Mouse (Mus musculus) cerebellum, adult 2 months (tissue): Measurements from ENCODE around the gene Preb. TPM values are rescaled to one million over a fixed set of nuclear protein-coding genes. Genes with fewer than 3 reads are reported as not detected.
A peak's percentile ranks its signal among the peaks of the same experiment; 100 is the strongest.

Experiments
- DNase-seq, 2 experiments: peaks; one replicate each; pipeline ENCODE4 v3.0.0; 2021
- H3K27ac ChIP-seq: fragments of 200-500 bp; 2 replicates; pipeline ENCODE4 v1.5.1; 2012; ENCODE audit warnings: low read length, control low read depth, inconsistent platforms; ENCODE audit not compliant: insufficient read depth
- H3K27me3 ChIP-seq: fragments of 200-500 bp; 2 replicates; pipeline ENCODE4 v1.6.1; 2012; ENCODE audit warnings: inconsistent platforms, mild to moderate bottlenecking, low read length, moderate library complexity; ENCODE audit not compliant: control insufficient read depth, insufficient read depth
- H3K4me1 ChIP-seq: fragments of 200-500 bp; 2 replicates; pipeline ENCODE4 v1.6.1; 2011; ENCODE audit warnings: low read length; ENCODE audit not compliant: control insufficient read depth, insufficient read depth
- H3K4me3 ChIP-seq: fragments of 200-500 bp; replicated peaks from 2 replicates; pipeline ENCODE3; 2011; ENCODE audit warnings: mild to moderate bottlenecking, low read depth, low read length, control low read depth; ENCODE audit not compliant: insufficient read depth
- CTCF ChIP-seq: fragments of 200-500 bp; IDR thresholded peaks from 2 replicates; pipeline ENCODE4 v1.5.1; 2011; ENCODE audit warnings: low read depth, mild to moderate bottlenecking, control low read depth, low read length, moderate library complexity, borderline replicate concordance; ENCODE audit not compliant: insufficient read depth
- POLR2A ChIP-seq: fragments of 200-500 bp; IDR thresholded peaks from 2 replicates; pipeline ENCODE4 v1.6.1; 2011; ENCODE audit warnings: low read length, control low read depth, borderline replicate concordance; ENCODE audit not compliant: insufficient read depth
- WGBS: fragments of 180-500 bp; shearing (Covaris S2); methylation state at CpG from one replicate; pipeline ENCODE4 v1.1.7; 2018; 5-methylcytosine and 5-hydroxymethylcytosine counted together
- polyA plus RNA-seq: library from polyadenylated mRNA; depleted of rRNA; stranded (reverse); fragments of >200 nt; gene quantifications from 2 replicates; pipeline ENCODE4 v1.2.3, GENCODE M21; 2012; rRNA removed

The Preb gene
- 228 and 241 TPM in 2 replicates for polyA plus RNA-seq

DNA sequence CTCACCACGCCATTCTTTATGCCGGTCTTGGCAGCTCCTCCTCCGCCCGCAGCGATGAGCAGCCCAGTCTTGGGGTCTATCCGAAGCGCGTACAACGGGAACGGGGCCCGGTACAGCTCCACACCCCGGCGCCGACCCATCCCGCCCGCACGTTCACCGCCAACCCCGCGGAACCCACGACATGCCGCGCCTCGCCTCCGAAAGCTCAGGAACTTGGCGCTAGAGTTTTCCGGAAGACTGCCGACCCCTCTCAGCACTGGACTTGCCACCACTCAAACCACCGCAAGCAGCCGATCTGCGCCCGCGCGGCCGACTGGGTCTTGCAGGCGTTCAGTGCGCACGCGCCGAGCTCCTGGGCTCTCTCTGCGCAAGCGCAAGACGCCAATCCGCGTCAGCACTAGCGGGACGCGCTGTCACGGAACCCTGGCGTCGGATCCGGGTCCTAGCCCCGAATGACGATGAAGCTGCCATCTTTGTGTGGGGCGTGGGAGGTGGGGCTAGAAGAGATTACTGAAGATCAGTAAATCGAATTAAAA is at the start of gene Preb:
Gene Preb, minus strand, starts transcription at position 396 of the 536 bp plus-strand sequence.
- Histone ChIP-seq H3K4me1 (peaks cover 26% of the 10 kb centered on the region), H3K4me3 (peak within 1 kb of the TSS; percentile 84), H3K27ac (peak within 1 kb of the TSS; percentile 73), H3K27me3 (no peaks in the 10 kb centered on the region)
- TF ChIP-seq CTCF (no peak), POLR2A (peak; percentile 96)
- DNase-seq = peak; percentile 99
- WGBS = under 1% methylated on average over 56 of the region's 56 CpGs

GRCm38 (mm10) chr5:31004184-31004583 is 44.0 kb upstream of the Preb start:
- DNase-seq = peak; percentile 80 to 91
- TF ChIP-seq POLR2A = no peak
- TF ChIP-seq CTCF = peak; percentile 84
- Histone ChIP-seq H3K4me1 (no peaks in the 10 kb centered on the region), H3K27ac (no peak overlapping the region), H3K27me3 (no peaks in the 10 kb centered on the region), H3K4me3 (no peak overlapping the region)
- WGBS = 3% methylated on average over 5 of the region's 5 CpGs

DNA sequence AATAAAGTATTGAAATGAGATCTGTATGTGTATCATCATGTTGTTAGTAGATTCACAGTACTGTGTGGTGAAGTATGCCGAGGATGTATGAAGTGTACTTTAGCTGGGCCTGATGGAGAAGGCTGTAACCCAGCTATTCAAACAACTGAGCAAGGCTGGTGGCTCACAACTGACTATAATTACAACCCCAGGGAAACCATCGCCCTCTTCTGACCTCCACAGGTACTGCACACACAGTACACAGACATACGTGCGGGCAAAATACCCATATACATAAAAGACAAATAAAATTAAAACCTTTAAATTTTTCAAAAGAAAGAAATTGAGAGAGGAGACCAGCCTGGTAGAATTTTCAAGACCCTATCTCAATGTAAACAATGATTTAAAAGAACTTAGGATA is 41.4 kb upstream of the Preb start:
- 82% methylated on average over 4 of the region's 4 CpGs for WGBS
- Histone ChIP-seq H3K27me3 (no peaks in the 10 kb centered on the region), H3K4me1 (no peaks in the 10 kb centered on the region), H3K27ac (no peak overlapping the region), H3K4me3 (no peak overlapping the region)
- no peak for TF ChIP-seq CTCF
- no peak for TF ChIP-seq POLR2A
- DNase-seq = no peak

- no peaks in the 10 kb centered on the region for H3K4me1 ChIP-seq
- DNase-seq = no peak
Observed at GRCm38 (mm10) chr5:31000993-31001392, 40.8 kb upstream of the Preb start.

DNA sequence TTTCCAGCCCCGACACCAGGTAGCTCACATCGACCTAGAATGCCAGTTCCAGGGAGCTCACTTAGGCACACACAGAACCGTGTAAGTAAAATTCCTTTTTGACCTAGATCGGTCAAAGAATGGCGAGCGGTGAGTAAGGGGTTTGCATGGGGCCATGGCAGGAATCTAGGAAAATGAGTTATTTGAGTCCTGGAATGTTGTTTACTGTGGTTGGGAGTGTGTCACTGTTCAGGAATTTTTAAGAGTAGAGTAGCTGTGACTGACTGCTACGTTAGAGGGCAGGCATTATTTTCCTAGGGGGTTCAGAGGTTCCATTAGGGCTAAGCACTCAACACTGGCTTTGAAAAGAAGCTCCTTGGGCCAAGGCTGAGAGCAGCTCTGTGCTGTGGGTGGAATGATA is 40.0 kb upstream of the Preb start:
- Histone ChIP-seq H3K27ac (no peak overlapping the region), H3K4me1 (no peaks in the 10 kb centered on the region), H3K27me3 (no peaks in the 10 kb centered on the region), H3K4me3 (no peak overlapping the region)
- TF ChIP-seq POLR2A (no peak), CTCF (no peak)
- 76% methylated on average over 7 of the region's 7 CpGs for WGBS
- DNase-seq = no peak

More at GRCm38 (mm10) chr5:31000993-31001392, 40.8 kb upstream of the Preb start:
- H3K27me3 ChIP-seq = no peaks in the 10 kb centered on the region
- H3K27ac ChIP-seq = no peak overlapping the region
- TF ChIP-seq POLR2A (no peak), CTCF (no peak)
- H3K4me3 ChIP-seq = no peak overlapping the region
- 75% methylated on average over 2 of the region's 2 CpGs for WGBS

- TF ChIP-seq POLR2A (no peak), CTCF (no peak)
- no peaks in the 10 kb centered on the region for H3K27me3 ChIP-seq
- H3K4me3 ChIP-seq = no peak overlapping the region
- H3K4me1 ChIP-seq = no peaks in the 10 kb centered on the region
- WGBS = 74% methylated on average over 5 of the region's 5 CpGs
- no peak for DNase-seq
- no peak overlapping the region for H3K27ac ChIP-seq
Observed at GRCm38 (mm10) chr5:30999324-30999723, 39.2 kb upstream of the Preb start.

DNA sequence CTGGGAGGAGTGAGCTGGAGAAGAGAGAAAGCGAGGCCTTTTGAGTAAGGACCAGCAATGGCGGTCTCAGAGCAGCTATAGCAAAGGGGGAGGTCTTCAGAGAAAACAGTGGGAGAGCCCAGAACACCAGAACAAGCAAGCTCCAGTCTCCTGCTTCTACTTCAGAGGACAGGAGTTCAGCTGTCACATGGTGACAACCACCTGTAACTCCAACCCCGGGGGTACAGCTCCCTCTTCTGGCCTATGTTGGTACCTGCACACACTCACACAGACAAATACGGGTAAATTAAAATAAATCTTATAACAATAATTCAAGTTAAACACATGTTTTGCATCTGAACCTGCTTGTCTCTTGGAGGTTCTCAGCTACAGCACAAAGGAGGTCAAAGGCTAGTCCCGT is 38.1 kb upstream of the Preb start:
- no peak for DNase-seq
- Histone ChIP-seq H3K27ac (no peak overlapping the region), H3K27me3 (no peaks in the 10 kb centered on the region), H3K4me3 (no peak overlapping the region), H3K4me1 (no peaks in the 10 kb centered on the region)
- TF ChIP-seq POLR2A (no peak), CTCF (peak; percentile 60; the same call in 1 of the 2 replicates)
- WGBS = 26% methylated on average over 5 of the region's 5 CpGs

GRCm38 (mm10) chr5:30994910-30995635 is 34.9 kb upstream of the Preb start:
- no peak overlapping the region for H3K4me3 ChIP-seq
- H3K27ac ChIP-seq = no peak overlapping the region
- no peak for TF ChIP-seq CTCF
- 66% methylated on average over 11 of the region's 11 CpGs for WGBS
- H3K27me3 ChIP-seq = no peaks in the 10 kb centered on the region
- no peak for DNase-seq
- no peaks in the 10 kb centered on the region for H3K4me1 ChIP-seq
